8 mouse cellular contexts compared by ENCODE assay signal in genomic region chr19:29826686-29827085, GRCm38 (mm10). TPM values are rescaled to one million over a fixed set of nuclear protein-coding genes. Genes with fewer than 3 reads are reported as not detected.
DNase-seq lines count a peak whose midpoint lies in the region; ATAC-seq and TF ChIP-seq lines count a peak whose summit lies in the region.

No protein-coding gene starts in this region.

- no peak overlapping the region for H3K27ac ChIP-seq in intestine, postnatal 0 days (ENCODE audit: low read depth, low read length)
- no peak overlapping the region for H3K27ac ChIP-seq in thymus, adult 2 months (ENCODE audit: control insufficient read depth, insufficient read depth, low read length)

- TF ChIP-seq POLR2A in thymus, adult 2 months (IDR thresholded peaks at IDR 0.05; ENCODE audit: control insufficient read depth, extremely low read depth, insufficient read depth, low read length, poor library complexity) = no peak

- intact Hi-C loops in gastrocnemius, postnatal 36 days (cut with DNase I) = no loop called here

- no peak for ATAC-seq in intestine, postnatal 0 days
- ATAC-seq in inflammation-experienced regulatory T-cells, adult 6 months = no peak

- peak; percentile 87 for TF ChIP-seq CTCF in intestine, postnatal 0 days (IDR thresholded peaks at IDR 0.05; ENCODE audit: low read depth)
- TF ChIP-seq CTCF in thymus, adult 2 months (IDR thresholded peaks at IDR 0.05; ENCODE audit: borderline replicate concordance, control insufficient read depth, extremely low read depth, insufficient read depth, low read length, poor library complexity) = no peak

- no peaks in the 10 kb centered on the region for H3K27me3 ChIP-seq in intestine, postnatal 0 days (replicated peaks; ENCODE audit: control insufficient read depth, insufficient read depth, low read length)
- no peaks in the 10 kb centered on the region for H3K27me3 ChIP-seq in thymus, adult 2 months (ENCODE audit: control insufficient read depth, insufficient read depth, low read length)

- H3K36me3 ChIP-seq in intestine, postnatal 0 days (ENCODE audit: control insufficient read depth, insufficient read depth) = no peaks in the 10 kb centered on the region
- no peaks in the 10 kb centered on the region for H3K36me3 ChIP-seq in thymus, adult 2 months (ENCODE audit: control insufficient read depth, insufficient read depth, low read length)

- no peak overlapping the region for H3K9ac ChIP-seq in intestine, postnatal 0 days (ENCODE audit: low read depth, low read length)

- no peaks in the 10 kb centered on the region for H3K9me3 ChIP-seq in intestine, postnatal 0 days (ENCODE audit: control insufficient read depth)

- no peak overlapping the region for H3K4me3 ChIP-seq in intestine, postnatal 0 days (ENCODE audit: low read depth, low read length)
- H3K4me3 ChIP-seq in thymus, adult 2 months (ENCODE audit: control insufficient read depth, insufficient read depth, low read length) = no peak overlapping the region

- no peak overlapping the region for H3K4me2 ChIP-seq in intestine, postnatal 0 days (replicated peaks; ENCODE audit: low read depth)

- DNase-seq in gastrocnemius, adult 18-20 months (ENCODE audit: low spot score) = peak; percentile 25
- DNase-seq in gastrocnemius, postnatal 36 days = no peak
- DNase-seq in 416B (ENCODE audit: low read depth) = peak; percentile 75
- peak; percentile 64 for DNase-seq in brain, adult 2 months (ENCODE audit: low read depth, low spot score)
- DNase-seq in lung, postnatal 10 days = peak; percentile 53
- DNase-seq in thymus, adult 2 months = no peak

- 83% methylated on average over 1 of the region's 1 CpGs for WGBS in intestine, postnatal 0 days
- 87% methylated on average over 1 of the region's 1 CpGs for WGBS in thymus, adult 2 months

- H3K4me1 ChIP-seq in intestine, postnatal 0 days (replicated peaks; ENCODE audit: control insufficient read depth, insufficient read depth, low read length) = no peaks in the 10 kb centered on the region
- H3K4me1 ChIP-seq in thymus, adult 2 months (replicated peaks; ENCODE audit: control insufficient read depth, insufficient read depth, low read length) = no peaks in the 10 kb centered on the region

RNA-seq across cellular contexts. Expression of gene Ranbp6, which starts 13.9 kb away (rescaled TPM):
- 10 to 100 TPM; 10.0 to 11.6 TPM for total RNA-seq in gastrocnemius, adult 18-20 months (2021)
- 1 to 10 TPM; 7.4 to 9.3 TPM for total RNA-seq in gastrocnemius, postnatal 36 days (2021)
- 6.5 and 6.6 TPM in 2 replicates for polyA plus RNA-seq in intestine, postnatal 0 days (2015; fragmentation: Nextera tagmentation; extraction: Ambion mirVana)
- polyA plus RNA-seq in thymus, adult 2 months (2012; rRNA removed) = 4.6 and 6.1 TPM in 2 replicates
- 1 to 10 TPM; 7.4 to 9.1 (median 8.0) TPM for polyA plus RNA-seq in inflammation-experienced regulatory T-cells, adult 6 months (2017; shearing (Covaris generic))

RNA-seq across cellular contexts. Expression of gene 9930021J03Rik, which starts 20.9 kb away (rescaled TPM):
- 10 to 100 TPM; 11.6 to 13.7 TPM for total RNA-seq in gastrocnemius, adult 18-20 months (2021)
- 10 to 100 TPM in 1 of 2 experiments, 1 to 10 TPM in 1; 9.6 to 11.0 TPM for total RNA-seq in gastrocnemius, postnatal 36 days (2021)
- polyA plus RNA-seq in intestine, postnatal 0 days (2015; fragmentation: Nextera tagmentation; extraction: Ambion mirVana) = 3.4 and 4.1 TPM in 2 replicates
- polyA plus RNA-seq in thymus, adult 2 months (2012; rRNA removed) = 11.3 and 12.5 TPM in 2 replicates
- 1 to 10 TPM; 5.3 to 7.9 (median 7.4) TPM for polyA plus RNA-seq in inflammation-experienced regulatory T-cells, adult 6 months (2017; shearing (Covaris generic))

Comparison
In these comparisons a context has a peak if more than half of its experiments do, and no peak if none do; other contexts are left out.
1. DNase-seq: peak in gastrocnemius, adult 18-20 months (single experiment), 416B (single experiment), brain, adult 2 months (single experiment) and lung, postnatal 10 days (single experiment); none in gastrocnemius, postnatal 36 days (0 of 2) and thymus, adult 2 months (single experiment).